Mouse (Mus musculus) liver, postnatal 0 days (tissue): Measurements from ENCODE around the gene Dydc2. TPM values are rescaled to one million over a fixed set of nuclear protein-coding genes. Genes with fewer than 3 reads are reported as not detected.
A peak's percentile ranks its signal among the peaks of the same experiment; 100 is the strongest.

ENCODE experiments used
- ATAC-seq: fragments of 200-750 bp; cut with Nextera tagmentation; 2 replicates; pipeline ENCODE4 v1.8.0; 2017; ENCODE audit warnings: mild to moderate bottlenecking, moderate library complexity
- DNase-seq: peaks from one replicate; pipeline ENCODE4 v3.0.0-alpha.2; 2016
- H3K27ac ChIP-seq: fragments of 300-500 bp; sonication (generic); 2 replicates; pipeline ENCODE4 v1.5.1; 2014; ENCODE audit warnings: antibody characterized with exemption, moderate library complexity, mild to moderate bottlenecking, low read depth
- H3K27me3 ChIP-seq: fragments of 300-500 bp; sonication (generic); 2 replicates; pipeline ENCODE4 v1.6.1; 2014; ENCODE audit warnings: low read length, control low read depth, mixed read lengths; ENCODE audit not compliant: insufficient read depth
- H3K36me3 ChIP-seq: fragments of 300-500 bp; sonication (generic); replicated peaks from 2 replicates; pipeline ENCODE4 v1.6.1; 2014; ENCODE audit warnings: mild to moderate bottlenecking, control low read depth, low read length, moderate library complexity, mixed read lengths; ENCODE audit not compliant: insufficient read depth
- H3K4me1 ChIP-seq: fragments of 300-500 bp; sonication (generic); 2 replicates; pipeline ENCODE4 v1.6.1; 2014; ENCODE audit warnings: antibody characterized with exemption, mild to moderate bottlenecking, control low read depth; ENCODE audit not compliant: insufficient read depth
- H3K4me2 ChIP-seq: fragments of 300-500 bp; sonication (generic); 2 replicates; pipeline ENCODE4 v1.6.1; 2014; ENCODE audit warnings: low read depth, mild to moderate bottlenecking, low read length, moderate library complexity, mixed read lengths
- H3K4me3 ChIP-seq: fragments of 300-500 bp; sonication (generic); 2 replicates; pipeline ENCODE4 v1.5.1; 2014; ENCODE audit warnings: low read depth, low read length
- H3K9ac ChIP-seq: fragments of 300-500 bp; sonication (generic); replicated peaks from 2 replicates; pipeline ENCODE4 v1.6.1; 2014; ENCODE audit warnings: mild to moderate bottlenecking, moderate library complexity
- H3K9me3 ChIP-seq: fragments of 300-500 bp; sonication (generic); 2 replicates; pipeline ENCODE4 v1.6.1; 2016; ENCODE audit warnings: mild to moderate bottlenecking, control low read depth, low read length, mixed read lengths
- CTCF ChIP-seq: sonication (generic); IDR thresholded peaks from 2 replicates; pipeline ENCODE4 v1.5.1; 2016; ENCODE audit warnings: antibody characterized with exemption, low read depth
- EP300 ChIP-seq: IDR thresholded peaks from 2 replicates; pipeline ENCODE4 v1.6.1; 2016; ENCODE audit warnings: antibody characterized with exemption, low read depth, mild to moderate bottlenecking
- WGBS: fragments of 180-500 bp; shearing (Covaris S2); extraction: QIAGEN DNeasy Blood & Tissue Kit; methylation state at CpG from one replicate; pipeline ENCODE4 v1.1.7; 2014; ENCODE audit not compliant: insufficient replicate concordance; 5-methylcytosine and 5-hydroxymethylcytosine counted together
- polyA plus RNA-seq: library from polyadenylated mRNA; unstranded; fragments of >200 nt; fragmentation: Nextera tagmentation; extraction: Ambion mirVana; gene quantifications from 2 replicates; pipeline ENCODE4 v1.2.1, GENCODE M21; 2015

The Dydc2 gene
- polyA plus RNA-seq: not detected in 2 replicates

- H3K36me3 ChIP-seq: no peaks in the 10 kb centered on the region
- no peak for ATAC-seq
- no peak for DNase-seq
- H3K4me1 ChIP-seq: 0 out of 2 replicates have a peak, but pooled peaks cover 6% of the 10 kb centered on the region
- no peak within 1 kb of the TSS for H3K27ac ChIP-seq
- no peaks in the 10 kb centered on the region for H3K27me3 ChIP-seq
- TF ChIP-seq CTCF (no peak), EP300 (no peak)
- no peaks in the 10 kb centered on the region for H3K9me3 ChIP-seq
- no peak within 1 kb of the TSS for H3K4me2 ChIP-seq
- H3K9ac ChIP-seq: no peak within 1 kb of the TSS
- H3K4me3 ChIP-seq: no peak within 1 kb of the TSS
Observed at GRCm38 (mm10) chr14:41069108-41069507, at the start of gene Dydc2. TSS of gene Dydc2 (minus strand) at chr14:41069208.

- DNase-seq: peak; percentile 26
- Histone ChIP-seq H3K9ac (no peak overlapping the region), H3K36me3 (peaks cover 19% of the 10 kb centered on the region), H3K27me3 (no peaks in the 10 kb centered on the region), H3K9me3 (no peaks in the 10 kb centered on the region), H3K4me2 (no peak overlapping the region), H3K27ac (peak overlapping the region; percentile 44), H3K4me1 (peaks cover under 1% of the 10 kb centered on the region; the same call in 1 of the 2 replicates), H3K4me3 (no peak overlapping the region)
- TF ChIP-seq CTCF: no peak
- peak; percentile 4 for ATAC-seq
- WGBS: 62% methylated on average over 3 of the region's 3 CpGs
Observed at GRCm38 (mm10) chr14:41116271-41116670, 47.3 kb upstream of the Dydc2 start.

GRCm38 (mm10) chr14:41112944-41113343 is 43.9 kb upstream of the Dydc2 start:
- Histone ChIP-seq H3K27ac (no peak overlapping the region; the same call in 1 of the 2 replicates), H3K27me3 (no peaks in the 10 kb centered on the region), H3K36me3 (peaks cover 12% of the 10 kb centered on the region; the same call in 1 of the 2 replicates), H3K9me3 (no peaks in the 10 kb centered on the region), H3K4me3 (no peak overlapping the region), H3K9ac (no peak overlapping the region), H3K4me1 (peaks cover 3% of the 10 kb centered on the region; the same call in 1 of the 2 replicates), H3K4me2 (no peak overlapping the region)
- DNase-seq (peak; percentile 33), ATAC-seq (peak; percentile 40)
- TF ChIP-seq CTCF (no peak), EP300 (peak; percentile 69)
- 45% methylated on average over 4 of the region's 4 CpGs for WGBS

- Histone ChIP-seq H3K4me1 (peaks cover 3% of the 10 kb centered on the region; the same call in 1 of the 2 replicates), H3K27me3 (no peaks in the 10 kb centered on the region), H3K9ac (0 out of 2 replicates have a peak overlapping the region, but pooled peaks have one; percentile 16), H3K36me3 (peaks cover 9% of the 10 kb centered on the region; the same call in 1 of the 2 replicates), H3K9me3 (no peaks in the 10 kb centered on the region), H3K27ac (peak overlapping the region; percentile 31; the same call in 1 of the 2 replicates), H3K4me2 (peak overlapping the region; percentile 59), H3K4me3 (no peak overlapping the region)
- DNase-seq (no peak), ATAC-seq (0 out of 2 replicates have a peak, but pooled peaks have one; percentile 6)
- 64% methylated on average over 7 of the region's 7 CpGs for WGBS
- TF ChIP-seq CTCF: no peak
- TF ChIP-seq EP300: no peak
Observed at GRCm38 (mm10) chr14:41111031-41111668, 42.1 kb upstream of the Dydc2 start.

- H3K27ac ChIP-seq: peak within 1 kb of the TSS; percentile 87
Observed at GRCm38 (mm10) chr14:41104853-41105444, 35.9 kb upstream of the Dydc2 start, which contains the start of gene Mat1a. TSS of gene Mat1a (plus strand) at chr14:41105035.

GRCm38 (mm10) chr14:41102269-41102668 is 33.3 kb upstream of the Dydc2 start:
- H3K4me2 ChIP-seq: no peak overlapping the region
- H3K9me3 ChIP-seq: no peaks in the 10 kb centered on the region
- TF ChIP-seq CTCF (no peak), EP300 (peak; percentile 90)
- no peak overlapping the region for H3K9ac ChIP-seq
- no peaks in the 10 kb centered on the region for H3K4me1 ChIP-seq
- no peaks in the 10 kb centered on the region for H3K27me3 ChIP-seq
- H3K4me3 ChIP-seq: no peak overlapping the region
- ATAC-seq (peak; percentile 41), DNase-seq (no peak)
- H3K27ac ChIP-seq: peak overlapping the region; percentile 80
- H3K36me3 ChIP-seq: no peaks in the 10 kb centered on the region
- 41% methylated on average over 2 of the region's 2 CpGs for WGBS

More at GRCm38 (mm10) chr14:41104853-41105444, 35.9 kb upstream of the Dydc2 start, which contains the start of gene Mat1a:
- Histone ChIP-seq H3K4me1 (no peaks in the 10 kb centered on the region), H3K27me3 (no peaks in the 10 kb centered on the region), H3K36me3 (no peaks in the 10 kb centered on the region), H3K4me2 (peak within 1 kb of the TSS; percentile 56), H3K9me3 (no peaks in the 10 kb centered on the region), H3K4me3 (peak within 1 kb of the TSS; percentile 41), H3K9ac (peak within 1 kb of the TSS; percentile 71)
- TF ChIP-seq CTCF (no peak), EP300 (peak; percentile 87)
- 39% methylated on average over 10 of the region's 10 CpGs for WGBS
- ATAC-seq (peak; percentile 84), DNase-seq (peak; percentile 70)
